Mouse (Mus musculus) limb, embryonic 13.5 days (tissue): ENCODE measurements around the gene Rhobtb3. TPM values are rescaled to one million over a fixed set of nuclear protein-coding genes. Genes with fewer than 3 reads are reported as not detected.
"Not testable (repeated sequence)": the region's sequence is repeated elsewhere in the genome, so short reads cannot be mapped to it uniquely, and the experiment has no call there.

ENCODE experiments used
- ATAC-seq: fragments of 200-750 bp; cut with Nextera tagmentation; 2 replicates; pipeline ENCODE4 v1.8.0; 2017; ENCODE audit warnings: low read depth, moderate number of reproducible peaks, moderate TSS enrichment; ENCODE audit not compliant: low FRiP score
- H3K27ac ChIP-seq: fragments of 300-500 bp; sonication (generic); 2 replicates; pipeline ENCODE4 v1.5.1; 2015; ENCODE audit warnings: inconsistent platforms, mild to moderate bottlenecking, moderate library complexity
- H3K27me3 ChIP-seq: fragments of 300-500 bp; sonication (generic); 2 replicates; pipeline ENCODE4 v1.6.1; 2015; ENCODE audit warnings: mild to moderate bottlenecking, inconsistent platforms
- H3K36me3 ChIP-seq: fragments of 300-500 bp; sonication (generic); 2 replicates; pipeline ENCODE4 v1.6.1; 2015; ENCODE audit warnings: inconsistent platforms, mild to moderate bottlenecking, moderate library complexity
- H3K4me1 ChIP-seq: fragments of 300-500 bp; sonication (generic); 2 replicates; pipeline ENCODE4 v1.6.1; 2015; ENCODE audit warnings: inconsistent platforms
- H3K4me2 ChIP-seq: fragments of 300-500 bp; sonication (generic); replicated peaks from 2 replicates; pipeline ENCODE4 v1.6.1; 2015; ENCODE audit warnings: inconsistent platforms, mild to moderate bottlenecking, moderate library complexity
- H3K4me3 ChIP-seq: fragments of 300-500 bp; sonication (generic); 2 replicates; pipeline ENCODE4 v1.5.1; 2015; ENCODE audit warnings: moderate library complexity, mild to moderate bottlenecking, inconsistent platforms
- H3K9ac ChIP-seq: fragments of 300-500 bp; sonication (generic); 2 replicates; pipeline ENCODE4 v1.6.1; 2015; ENCODE audit warnings: mild to moderate bottlenecking, inconsistent platforms
- H3K9me3 ChIP-seq: fragments of 300-500 bp; sonication (generic); 2 replicates; pipeline ENCODE4 v1.6.1; 2016; ENCODE audit warnings: inconsistent platforms
- WGBS: fragments of 180-500 bp; shearing (Covaris S2); methylation state at CpG from one replicate; pipeline ENCODE4 v1.1.7; 2015; 5-methylcytosine and 5-hydroxymethylcytosine counted together
- polyA plus RNA-seq: library from polyadenylated mRNA; unstranded; fragments of >200 nt; fragmentation: Nextera tagmentation; extraction: Ambion mirVana; gene quantifications from 2 replicates; pipeline ENCODE4 v1.2.1, GENCODE M21; 2015

The Rhobtb3 gene
- polyA plus RNA-seq, 1 experiment from 2014 or later = 51.2 TPM

DNA sequence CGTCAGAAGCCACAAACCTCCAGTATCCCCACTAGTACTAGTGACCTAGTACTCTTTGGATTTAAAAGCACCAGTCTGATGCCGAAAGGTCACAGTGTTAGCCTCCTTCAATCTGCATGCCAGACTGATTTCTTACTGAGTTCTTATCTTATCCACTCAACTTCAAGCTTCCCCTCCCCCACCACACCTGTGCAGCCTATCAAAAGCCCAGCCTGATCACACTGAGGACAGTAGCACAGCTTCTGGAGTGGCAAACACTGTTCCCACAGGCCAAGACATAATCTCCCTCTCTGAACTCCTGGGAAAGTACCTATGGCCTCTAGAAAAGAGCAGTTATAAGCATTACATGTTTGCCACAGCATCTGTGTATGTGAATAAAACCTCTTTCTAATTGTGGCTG lies 35.5 kb downstream of the Rhobtb3 start:
- no peaks in the 10 kb centered on the region for H3K9me3 ChIP-seq
- H3K4me2 ChIP-seq = no peak overlapping the region
- no peak for ATAC-seq
- H3K36me3 ChIP-seq = peaks cover 47% of the 10 kb centered on the region
- 79% methylated on average over 2 of the region's 2 CpGs for WGBS
- H3K9ac ChIP-seq = 0 out of 2 replicates have a peak overlapping the region, but pooled peaks have one; percentile 31
- no peaks in the 10 kb centered on the region for H3K27me3 ChIP-seq
- no peak overlapping the region for H3K4me3 ChIP-seq
- no peak overlapping the region for H3K27ac ChIP-seq
- H3K4me1 ChIP-seq = peaks cover 17% of the 10 kb centered on the region; the same call in 1 of the 2 replicates

GRCm38 (mm10) chr13:75907133-75907532 lies 36.6 kb downstream of the Rhobtb3 start:
- H3K9ac ChIP-seq = no peak overlapping the region
- peaks cover 53% of the 10 kb centered on the region for H3K36me3 ChIP-seq
- H3K4me2 ChIP-seq = no peak overlapping the region
- no peaks in the 10 kb centered on the region for H3K9me3 ChIP-seq
- H3K27me3 ChIP-seq = no peaks in the 10 kb centered on the region
- no peak overlapping the region for H3K27ac ChIP-seq
- peaks cover 17% of the 10 kb centered on the region; the same call in 1 of the 2 replicates for H3K4me1 ChIP-seq
- H3K4me3 ChIP-seq = no peak overlapping the region
- 80% methylated on average over 5 of the region's 5 CpGs for WGBS
- no peak for ATAC-seq

DNA sequence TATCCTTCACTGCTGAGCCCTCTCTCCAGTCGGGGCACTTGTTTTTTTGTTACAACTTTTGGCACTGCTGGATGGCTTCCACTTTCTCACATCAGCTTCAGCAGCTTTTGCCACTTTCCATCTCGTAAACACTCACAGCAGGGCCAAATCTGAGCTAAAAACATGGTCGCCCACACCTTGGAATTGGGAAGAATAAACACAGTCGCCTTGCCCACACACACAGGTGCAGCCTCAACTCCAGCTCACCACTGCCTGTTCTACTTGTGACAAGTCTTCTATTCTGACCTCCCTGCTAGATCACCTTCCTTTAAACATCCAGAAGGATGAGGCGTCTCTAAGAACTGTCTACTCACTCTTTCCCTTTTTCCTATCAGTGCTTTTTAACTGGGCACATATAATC lies 39.1 kb downstream of the Rhobtb3 start:
- no peaks in the 10 kb centered on the region for H3K27me3 ChIP-seq
- peaks cover 55% of the 10 kb centered on the region for H3K36me3 ChIP-seq
- no peak overlapping the region for H3K27ac ChIP-seq
- no peaks in the 10 kb centered on the region for H3K9me3 ChIP-seq
- H3K4me1 ChIP-seq = peaks cover 17% of the 10 kb centered on the region; the same call in 1 of the 2 replicates
- WGBS = 77% methylated on average over 5 of the region's 5 CpGs
- no peak overlapping the region for H3K4me2 ChIP-seq
- ATAC-seq = no peak
- no peak overlapping the region for H3K9ac ChIP-seq
- no peak overlapping the region for H3K4me3 ChIP-seq

DNA sequence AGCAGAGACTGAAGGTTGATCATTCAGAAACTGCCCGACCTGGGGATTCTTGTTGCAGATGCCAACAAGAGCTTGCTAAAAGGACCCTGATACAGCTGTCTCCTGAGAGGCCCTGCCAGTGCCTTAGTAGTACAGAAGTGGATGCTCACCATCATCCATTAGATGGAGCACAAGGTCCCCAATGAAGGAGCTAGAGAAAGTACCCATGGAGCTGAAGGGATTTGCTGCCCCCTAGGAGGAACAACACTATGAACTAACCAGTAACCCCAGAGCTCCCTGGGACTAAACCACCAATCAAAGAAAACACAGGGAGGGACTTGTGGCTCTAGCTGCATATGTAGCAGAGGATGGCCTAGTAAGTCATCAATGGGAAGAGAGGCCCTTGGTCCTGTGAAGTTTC lies 42.8 kb downstream of the Rhobtb3 start:
- not testable (repeated sequence) for H3K4me1 ChIP-seq, H3K27ac ChIP-seq, ATAC-seq, H3K9me3 ChIP-seq, H3K4me3 ChIP-seq, H3K4me2 ChIP-seq, H3K9ac ChIP-seq, H3K27me3 ChIP-seq
- 91% methylated on average over 1 of the region's 1 CpGs for WGBS
- H3K36me3 ChIP-seq = peaks cover 41% of the 10 kb centered on the region

DNA sequence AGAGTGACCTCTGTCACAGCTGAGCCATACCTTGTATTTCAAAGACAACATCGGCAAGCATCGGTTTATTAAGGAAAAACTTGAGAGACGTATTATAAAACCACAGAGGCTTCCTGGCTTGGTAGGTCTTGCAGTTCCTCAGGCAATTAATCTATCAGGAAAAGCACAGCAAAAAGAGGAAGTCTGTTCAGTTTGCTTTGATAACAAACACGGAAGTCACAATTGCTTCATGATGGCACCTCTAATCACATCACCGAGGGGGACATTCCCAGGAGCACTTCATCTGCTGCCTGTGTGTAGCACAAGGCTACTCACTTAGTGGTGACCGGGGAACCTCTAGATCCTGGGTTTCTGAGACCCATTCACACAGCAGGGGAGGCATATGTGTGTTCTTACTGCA lies 50.8 kb downstream of the Rhobtb3 start:
- peaks cover 67% of the 10 kb centered on the region for H3K36me3 ChIP-seq
- no peak for ATAC-seq
- 86% methylated on average over 6 of the region's 6 CpGs for WGBS
- H3K27ac ChIP-seq = no peak overlapping the region
- no peak overlapping the region for H3K9ac ChIP-seq
- no peak overlapping the region for H3K4me3 ChIP-seq
- H3K9me3 ChIP-seq = no peaks in the 10 kb centered on the region
- H3K27me3 ChIP-seq = no peaks in the 10 kb centered on the region
- H3K4me1 ChIP-seq = no peaks in the 10 kb centered on the region
- no peak overlapping the region for H3K4me2 ChIP-seq

- peaks cover 73% of the 10 kb centered on the region for H3K36me3 ChIP-seq
- WGBS = 94% methylated on average over 3 of the region's 3 CpGs
- no peak overlapping the region for H3K4me3 ChIP-seq
Measured at GRCm38 (mm10) chr13:75892291-75892690, 51.4 kb downstream of the Rhobtb3 start.

DNA sequence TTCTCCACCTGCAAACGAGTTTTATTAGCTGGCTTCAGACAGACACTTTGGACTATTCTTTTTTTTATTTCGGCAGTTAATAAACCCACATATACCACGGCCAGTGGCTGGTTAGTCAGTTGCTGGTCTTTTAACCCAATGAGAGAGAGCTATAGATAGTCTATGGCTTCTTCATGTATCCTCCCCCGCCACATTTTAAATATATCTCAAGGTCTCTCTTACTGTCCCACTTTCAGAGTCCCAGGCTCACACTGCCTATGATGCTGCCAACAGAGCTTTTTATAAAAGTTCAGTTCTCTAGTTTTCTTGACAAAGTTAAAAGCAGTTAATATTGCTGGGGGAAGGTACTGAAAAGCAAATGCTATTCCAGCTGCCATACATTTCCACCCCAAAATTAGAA lies 51.9 kb downstream of the Rhobtb3 start:
- Histone ChIP-seq H3K27ac (no peak overlapping the region), H3K9me3 (no peaks in the 10 kb centered on the region), H3K4me2 (no peak overlapping the region), H3K4me3 (no peak overlapping the region), H3K9ac (no peak overlapping the region), H3K4me1 (no peaks in the 10 kb centered on the region), H3K27me3 (no peaks in the 10 kb centered on the region), H3K36me3 (peaks cover 77% of the 10 kb centered on the region)
- ATAC-seq = no peak
- WGBS = 88% methylated on average over 4 of the region's 4 CpGs

More at GRCm38 (mm10) chr13:75892291-75892690, 51.4 kb downstream of the Rhobtb3 start:
- Histone ChIP-seq H3K27me3 (no peaks in the 10 kb centered on the region), H3K27ac (no peak overlapping the region), H3K9ac (no peak overlapping the region), H3K4me2 (no peak overlapping the region), H3K4me1 (no peaks in the 10 kb centered on the region), H3K9me3 (no peaks in the 10 kb centered on the region)
- no peak for ATAC-seq

DNA sequence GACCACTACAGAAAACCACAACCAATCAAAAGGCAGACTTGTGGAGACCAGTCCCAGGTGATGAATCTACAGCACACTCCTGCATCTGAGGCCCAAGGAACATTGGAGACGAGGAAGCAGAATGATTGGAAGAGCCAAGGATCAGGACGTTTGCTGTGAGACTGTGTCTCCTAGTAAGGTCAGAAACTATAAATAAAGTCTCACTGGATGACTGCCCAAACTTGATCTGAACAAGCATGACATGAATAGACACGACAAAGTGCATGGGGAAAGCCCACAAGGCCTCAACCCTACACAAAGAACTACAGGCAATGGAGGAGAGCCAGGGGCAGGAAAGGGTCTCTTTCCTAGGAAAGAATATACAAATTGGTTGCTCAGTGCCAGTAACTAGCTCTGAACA lies 59.9 kb downstream of the Rhobtb3 start:
- no peaks in the 10 kb centered on the region for H3K27me3 ChIP-seq
- no peak overlapping the region for H3K4me2 ChIP-seq
- peaks cover 5% of the 10 kb centered on the region; the same call in 1 of the 2 replicates for H3K9me3 ChIP-seq
- WGBS = 83% methylated on average over 3 of the region's 3 CpGs
- H3K36me3 ChIP-seq = peaks cover 58% of the 10 kb centered on the region
- H3K4me3 ChIP-seq = no peak overlapping the region
- H3K27ac ChIP-seq = no peak overlapping the region
- no peak overlapping the region for H3K9ac ChIP-seq
- no peaks in the 10 kb centered on the region for H3K4me1 ChIP-seq
- ATAC-seq = no peak

DNA sequence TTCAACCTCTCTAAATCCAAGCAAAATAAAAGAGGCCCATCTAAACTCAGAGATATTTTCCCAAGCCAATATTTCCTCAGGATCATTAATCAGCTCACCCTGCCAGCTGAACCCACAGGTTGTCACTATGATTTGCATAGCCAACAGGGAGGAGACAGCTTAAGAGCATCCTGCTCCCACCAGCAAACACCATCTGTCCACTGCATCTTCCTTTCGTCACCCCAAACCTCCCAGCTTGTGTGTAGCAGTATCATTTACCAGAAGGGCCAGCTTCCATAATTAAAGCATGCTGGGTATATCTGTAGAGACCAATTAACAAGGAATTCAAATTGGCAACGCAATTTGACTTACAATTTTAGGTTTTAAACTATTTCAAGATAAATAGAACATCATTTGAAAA lies 63.2 kb downstream of the Rhobtb3 start:
- H3K27me3 ChIP-seq = no peaks in the 10 kb centered on the region
- H3K4me1 ChIP-seq = no peaks in the 10 kb centered on the region
- peaks cover 53% of the 10 kb centered on the region for H3K36me3 ChIP-seq
- WGBS = 91% methylated on average over 2 of the region's 2 CpGs
- no peak overlapping the region for H3K27ac ChIP-seq
- H3K4me3 ChIP-seq = no peak overlapping the region
- no peak overlapping the region for H3K9ac ChIP-seq
- H3K9me3 ChIP-seq = no peaks in the 10 kb centered on the region
- ATAC-seq = no peak
- no peak overlapping the region for H3K4me2 ChIP-seq

DNA sequence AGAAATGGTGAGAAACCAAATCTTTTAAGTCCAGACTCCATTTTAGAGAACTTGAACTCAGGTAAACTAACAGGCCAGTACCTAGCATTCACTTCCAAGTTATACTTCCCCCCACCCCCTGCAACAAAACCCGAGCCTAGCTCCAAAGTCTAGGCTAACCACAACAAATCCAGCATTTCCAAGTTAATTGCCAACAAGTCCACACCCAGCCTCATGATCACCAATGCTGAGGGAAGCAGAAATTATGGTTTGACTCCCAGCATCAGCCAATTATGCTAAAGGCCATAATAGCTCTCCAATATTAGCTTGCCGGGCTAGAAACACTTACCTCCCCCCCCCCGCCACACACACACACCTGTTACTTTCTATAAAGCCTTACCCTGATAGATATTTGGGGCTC lies 64.0 kb downstream of the Rhobtb3 start:
- Histone ChIP-seq H3K4me2 (no peak overlapping the region), H3K36me3 (peaks cover 53% of the 10 kb centered on the region), H3K27ac (no peak overlapping the region), H3K9me3 (no peaks in the 10 kb centered on the region), H3K4me3 (no peak overlapping the region), H3K9ac (no peak overlapping the region), H3K4me1 (no peaks in the 10 kb centered on the region), H3K27me3 (no peaks in the 10 kb centered on the region)
- ATAC-seq = no peak
- 82% methylated on average over 3 of the region's 3 CpGs for WGBS

GRCm38 (mm10) chr13:75877907-75878306 lies 65.8 kb downstream of the Rhobtb3 start:
- no peak overlapping the region for H3K9ac ChIP-seq
- no peaks in the 10 kb centered on the region for H3K9me3 ChIP-seq
- H3K27ac ChIP-seq = no peak overlapping the region
- H3K4me3 ChIP-seq = no peak overlapping the region
- H3K36me3 ChIP-seq = peaks cover 57% of the 10 kb centered on the region
- no peak for ATAC-seq
- no peaks in the 10 kb centered on the region for H3K27me3 ChIP-seq
- H3K4me2 ChIP-seq = no peak overlapping the region
- no peaks in the 10 kb centered on the region for H3K4me1 ChIP-seq

- Histone ChIP-seq H3K27me3 (no peaks in the 10 kb centered on the region), H3K9ac (no peak overlapping the region), H3K4me2 (no peak overlapping the region), H3K4me1 (no peaks in the 10 kb centered on the region), H3K9me3 (no peaks in the 10 kb centered on the region), H3K4me3 (no peak overlapping the region), H3K27ac (no peak overlapping the region), H3K36me3 (peaks cover 58% of the 10 kb centered on the region)
- ATAC-seq = no peak
- WGBS = 85% methylated on average over 6 of the region's 6 CpGs
Measured at GRCm38 (mm10) chr13:75876592-75876991, 67.1 kb downstream of the Rhobtb3 start.

- H3K4me1 ChIP-seq, H3K9me3 ChIP-seq, H3K27ac ChIP-seq, H3K9ac ChIP-seq, H3K4me3 ChIP-seq, H3K4me2 ChIP-seq, H3K27me3 ChIP-seq, ATAC-seq: not testable (repeated sequence)
- H3K36me3 ChIP-seq = peaks cover 62% of the 10 kb centered on the region
- WGBS = 58% methylated on average over 7 of the region's 7 CpGs
Measured at GRCm38 (mm10) chr13:75876188-75876587, 67.5 kb downstream of the Rhobtb3 start.
